Mouse (Mus musculus) left cerebral cortex, adult 2 months (tissue): ENCODE data around the gene Rsl24d1. TPM values are rescaled to one million over a fixed set of nuclear protein-coding genes. Genes with fewer than 3 reads are reported as not detected.
"Not testable (repeated sequence)": the region's sequence is repeated elsewhere in the genome, so short reads cannot be mapped to it uniquely, and the experiment has no call there.

Experiments used
- DNase-seq, 2 experiments: peaks; one replicate each; pipeline ENCODE4 v3.0.0; 2021 to 2022; ENCODE audit warnings: low spot score in 2 of 2, mixed read lengths in 1 of 2; ENCODE audit errors: extremely low spot score in 1 of 2
- H3K27ac ChIP-seq: fragments of 200-600 bp; 2 replicates; pipeline ENCODE4 v1.8.1; 2022
- H3K4me3 ChIP-seq: fragments of 200-600 bp; 2 replicates; pipeline ENCODE4 v1.8.1; 2022
- CTCF ChIP-seq: fragments of 200-600 bp; IDR thresholded peaks from 2 replicates; pipeline ENCODE4 v1.8.1; 2022; ENCODE audit warnings: antibody characterized with exemption, mild to moderate bottlenecking, moderate library complexity
- intact Hi-C: fragments of 180-260 bp; cut with DNase I; formaldehyde crosslinking; loops from one replicate; pipeline ENCODE4 v1.15.1; 2025
- long read RNA-seq, 2 experiments: library from polyadenylated mRNA; stranded (forward); transcript quantifications; one replicate each; pipeline ENCODE4 v2.0.0; 2021; ENCODE audit warnings: borderline mapping rate in 2 of 2
- total RNA-seq, 2 experiments: library from RNA; stranded (reverse); gene quantifications; 2 replicates each; pipeline ENCODE4 v1.2.3; 2021

The Rsl24d1 gene
- 10 to 100 TPM; 53.9 to 54.2 TPM for total RNA-seq
- long read RNA-seq, experiment 1, transcript Rsl24d1-201 (6 exons, 1,543 nt), result major isoform, 28 of 33 reads
- long read RNA-seq, experiment 1, partial matches to known transcripts, result 0 of 33 reads
- long read RNA-seq, experiment 1, other reads (novel, unspliced or antisense), result 5 of 33 reads
- long read RNA-seq, experiment 2, transcript Rsl24d1-201 (6 exons, 1,543 nt), result major isoform, 25 of 27 reads
- long read RNA-seq, experiment 2, partial matches to known transcripts, result 0 of 27 reads
- long read RNA-seq, experiment 2, other reads (novel, unspliced or antisense), result 1 of 27 reads

GRCm38 (mm10) chr9:73112919-73113906, at the start of gene Rsl24d1:
Gene Rsl24d1, plus strand, starts transcription at chr9:73113426.
- H3K27ac ChIP-seq, result peak within 1 kb of the TSS; percentile 87
- no peak; the same call in 1 of the 2 replicates for TF ChIP-seq CTCF
- peak within 1 kb of the TSS; percentile 90 for H3K4me3 ChIP-seq
- intact Hi-C loops, result no loop called here
- peak; percentile 88 for DNase-seq

GRCm38 (mm10) chr9:73063621-73064290, 49.5 kb upstream of the Rsl24d1 start:
- intact Hi-C loops, result no loop called here
- TF ChIP-seq CTCF, result no peak

GRCm38 (mm10) chr9:73067086-73067485, 46.1 kb upstream of the Rsl24d1 start:
- no peak for TF ChIP-seq CTCF
- DNase-seq, result no peak
- intact Hi-C loops, result no loop called here
- Histone ChIP-seq H3K4me3 (no peak overlapping the region), H3K27ac (no peak overlapping the region)

More at GRCm38 (mm10) chr9:73063621-73064290, 49.5 kb upstream of the Rsl24d1 start:
- no peak for DNase-seq
- H3K27ac ChIP-seq, result no peak overlapping the region
- H3K4me3 ChIP-seq, result no peak overlapping the region

GRCm38 (mm10) chr9:73068230-73068679, 45.0 kb upstream of the Rsl24d1 start:
- intact Hi-C loops, result no loop called here

GRCm38 (mm10) chr9:73068688-73069087, 44.5 kb upstream of the Rsl24d1 start:
- no peak for DNase-seq
- Histone ChIP-seq H3K27ac (no peak overlapping the region), H3K4me3 (no peak overlapping the region)
- intact Hi-C loops, result no loop called here
- no peak; the same call in 1 of the 2 replicates for TF ChIP-seq CTCF

More at GRCm38 (mm10) chr9:73068230-73068679, 45.0 kb upstream of the Rsl24d1 start:
- Histone ChIP-seq H3K27ac (no peak overlapping the region), H3K4me3 (no peak overlapping the region)
- DNase-seq, result peak; percentile 32 to 64
- TF ChIP-seq CTCF, result no peak

GRCm38 (mm10) chr9:73070971-73071659, 42.1 kb upstream of the Rsl24d1 start:
- no peak overlapping the region for H3K4me3 ChIP-seq
- no peak for DNase-seq
- H3K27ac ChIP-seq, result no peak overlapping the region
- peak; percentile 35 for TF ChIP-seq CTCF
- intact Hi-C loops, result no loop called here

GRCm38 (mm10) chr9:73072426-73072825, 40.8 kb upstream of the Rsl24d1 start:
- no peak for DNase-seq
- Histone ChIP-seq H3K4me3 (no peak overlapping the region), H3K27ac (no peak overlapping the region)
- intact Hi-C loops, result no loop called here
- no peak for TF ChIP-seq CTCF

GRCm38 (mm10) chr9:73073169-73073568, 40.1 kb upstream of the Rsl24d1 start:
- DNase-seq, result no peak
- no peak for TF ChIP-seq CTCF
- Histone ChIP-seq H3K27ac (no peak overlapping the region), H3K4me3 (no peak overlapping the region)
- intact Hi-C loops, result no loop called here

- H3K4me3 ChIP-seq, DNase-seq, H3K27ac ChIP-seq, intact Hi-C loops: not testable (repeated sequence)
Observed at GRCm38 (mm10) chr9:73079349-73079748, 33.9 kb upstream of the Rsl24d1 start.

GRCm38 (mm10) chr9:73079801-73080325, 33.4 kb upstream of the Rsl24d1 start:
- Histone ChIP-seq H3K27ac (no peak overlapping the region), H3K4me3 (no peak overlapping the region)
- no peak for DNase-seq
- TF ChIP-seq CTCF, result no peak
- intact Hi-C loops, result no loop called here
